Mouse (Mus musculus) heart, adult 2 months (tissue): ENCODE results near the gene Znrf3. TPM values are rescaled to one million over a fixed set of nuclear protein-coding genes. Genes with fewer than 3 reads are reported as not detected.

Experiments used
- DNase-seq, 2 experiments: peaks; one replicate each; pipeline ENCODE4 v3.0.0; 2021
- H3K27ac ChIP-seq: fragments of 200-600 bp; 2 replicates; pipeline ENCODE4 v1.8.1; 2022
- H3K27me3 ChIP-seq: fragments of 200-500 bp; 2 replicates; pipeline ENCODE4 v1.6.1; 2012; ENCODE audit warnings: mild to moderate bottlenecking, low read length, inconsistent platforms, mixed read lengths; ENCODE audit not compliant: control insufficient read depth, insufficient read depth
- H3K36me3 ChIP-seq: fragments of 200-500 bp; 2 replicates; pipeline ENCODE4 v1.6.1; 2012; ENCODE audit warnings: low read length, inconsistent platforms; ENCODE audit not compliant: control insufficient read depth, insufficient read depth
- H3K4me1 ChIP-seq: fragments of 200-500 bp; 2 replicates; pipeline ENCODE4 v1.6.1; 2011; ENCODE audit warnings: low read length; ENCODE audit not compliant: control insufficient read depth, insufficient read depth
- H3K4me3 ChIP-seq: fragments of 200-600 bp; 2 replicates; pipeline ENCODE4 v1.8.1; 2022
- H3K79me2 ChIP-seq: fragments of 200-500 bp; replicated peaks from 2 replicates; pipeline ENCODE4 v1.6.1; 2012; ENCODE audit warnings: mild to moderate bottlenecking, inconsistent platforms, low read length, moderate library complexity, mixed read lengths; ENCODE audit not compliant: control insufficient read depth, insufficient read depth
- H3K9ac ChIP-seq: fragments of 200-500 bp; 2 replicates; pipeline ENCODE4 v1.6.1; 2012; ENCODE audit warnings: low read depth, mild to moderate bottlenecking, control low read depth, inconsistent platforms, low read length, mixed read lengths
- CTCF ChIP-seq: fragments of 200-600 bp; IDR thresholded peaks from 2 replicates; pipeline ENCODE4 v1.8.1; 2022; ENCODE audit warnings: antibody characterized with exemption, mild to moderate bottlenecking, moderate library complexity
- EP300 ChIP-seq: fragments of 200-500 bp; IDR thresholded peaks from 2 replicates; pipeline ENCODE4 v1.6.1; 2011; ENCODE audit warnings: low read depth, low read length, control low read depth; ENCODE audit not compliant: insufficient read depth
- POLR2A ChIP-seq: fragments of 200-500 bp; IDR thresholded peaks from 2 replicates; pipeline ENCODE4 v1.6.1; 2011; ENCODE audit warnings: mild to moderate bottlenecking, low read depth, low read length, control low read depth; ENCODE audit not compliant: insufficient read depth
- WGBS: fragments of 180-500 bp; shearing (Covaris S2); methylation state at CpG from one replicate; pipeline ENCODE4 v1.1.7; 2018; 5-methylcytosine and 5-hydroxymethylcytosine counted together
- intact Hi-C: fragments of 180-260 bp; cut with DNase I; formaldehyde crosslinking; loops from one replicate; pipeline ENCODE4 v1.15.1; 2025
- polyA plus RNA-seq: library from polyadenylated mRNA; depleted of rRNA; stranded (reverse); fragments of >200 nt; gene quantifications from 2 replicates; pipeline ENCODE4 v1.2.3, GENCODE M21; 2012
- total RNA-seq, 2 experiments: library from RNA; stranded (reverse); gene quantifications; 2 replicates each; pipeline ENCODE4 v1.2.3; 2021

Gene Znrf3
- total and polyA plus RNA-seq, 3 experiments: 2.9 to 7.3 (median 7.3) TPM

DNA sequence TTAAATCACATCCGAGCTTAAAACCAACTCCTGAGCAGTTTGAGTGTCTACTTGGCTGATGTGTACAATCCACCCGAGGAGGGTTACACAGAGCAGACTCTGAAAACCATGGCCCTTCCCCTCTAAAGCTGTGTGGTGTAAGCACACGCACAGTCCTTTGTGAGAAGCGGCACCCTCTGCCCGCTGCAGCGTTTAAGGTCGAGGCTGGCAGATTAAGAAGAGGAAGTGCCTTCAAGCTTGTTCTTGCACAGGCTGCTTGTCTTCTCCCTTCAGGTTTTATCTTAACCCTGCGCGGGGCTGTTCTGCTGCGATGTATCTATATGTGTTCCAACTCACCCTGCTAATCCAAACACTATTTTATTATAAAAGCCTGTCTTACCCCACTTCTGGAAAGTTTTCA, 75.5 kb downstream of the Znrf3 start:
- TF ChIP-seq CTCF (no peak), POLR2A (no peak), EP300 (no peak)
- no peak for DNase-seq
- H3K4me1 ChIP-seq: no peaks in the 10 kb centered on the region; the same call in none of the 2 replicates
- peaks cover 2% of the 10 kb centered on the region; the same call in 1 of the 2 replicates for H3K79me2 ChIP-seq
- H3K27ac ChIP-seq: no peak overlapping the region
- 45% methylated on average over 10 of the region's 10 CpGs for WGBS
- no peak overlapping the region for H3K4me3 ChIP-seq
- intact Hi-C loops: no loop called here
- no peaks in the 10 kb centered on the region; the same call in 1 of the 2 replicates for H3K36me3 ChIP-seq
- H3K27me3 ChIP-seq: no peaks in the 10 kb centered on the region
- H3K9ac ChIP-seq: no peak overlapping the region

GRCm38 (mm10) chr11:5368492-5368891, 76.2 kb downstream of the Znrf3 start:
- Histone ChIP-seq H3K27ac (no peak overlapping the region), H3K27me3 (no peaks in the 10 kb centered on the region), H3K4me1 (no peaks in the 10 kb centered on the region; the same call in none of the 2 replicates), H3K4me3 (no peak overlapping the region), H3K9ac (no peak overlapping the region), H3K79me2 (peaks cover under 1% of the 10 kb centered on the region; the same call in 1 of the 2 replicates), H3K36me3 (no peaks in the 10 kb centered on the region; the same call in 1 of the 2 replicates)
- TF ChIP-seq POLR2A (no peak), EP300 (no peak), CTCF (no peak)
- no peak for DNase-seq
- intact Hi-C loops: no loop called here

GRCm38 (mm10) chr11:5355266-5355764, 89.3 kb downstream of the Znrf3 start:
- H3K36me3 ChIP-seq: no peaks in the 10 kb centered on the region; the same call in 1 of the 2 replicates
- no peak overlapping the region for H3K9ac ChIP-seq
- DNase-seq: no peak
- intact Hi-C loops: no loop called here
- TF ChIP-seq EP300: no peak
- TF ChIP-seq CTCF: no peak
- TF ChIP-seq POLR2A: no peak
- H3K79me2 ChIP-seq: no peaks in the 10 kb centered on the region
- no peak overlapping the region for H3K4me3 ChIP-seq
- no peak overlapping the region for H3K27ac ChIP-seq
- WGBS: 95% methylated on average over 2 of the region's 2 CpGs
- peaks cover 5% of the 10 kb centered on the region for H3K4me1 ChIP-seq
- H3K27me3 ChIP-seq: no peaks in the 10 kb centered on the region

DNA sequence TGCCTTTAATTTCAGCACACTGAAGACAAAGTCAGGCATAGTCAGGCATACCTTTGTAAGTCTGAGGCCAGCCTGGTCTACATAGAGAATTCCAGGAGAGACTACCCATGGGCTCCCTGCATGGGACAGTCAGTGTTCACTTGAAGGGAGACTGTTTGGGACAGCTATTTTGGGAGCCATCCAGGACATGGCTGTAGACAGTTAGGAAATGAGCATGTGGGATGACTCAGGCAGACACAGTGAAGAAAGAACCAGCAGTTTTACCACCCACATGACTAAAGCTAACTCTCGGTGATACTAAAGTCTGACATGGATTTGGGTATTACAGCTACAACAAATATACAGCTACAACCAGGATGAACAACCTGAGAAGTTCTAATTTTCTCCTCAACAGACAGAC, 89.9 kb downstream of the Znrf3 start:
- Histone ChIP-seq H3K27ac (no peak overlapping the region), H3K4me3 (no peak overlapping the region), H3K9ac (no peak overlapping the region), H3K36me3 (no peaks in the 10 kb centered on the region; the same call in 1 of the 2 replicates), H3K79me2 (no peaks in the 10 kb centered on the region), H3K4me1 (peaks cover 5% of the 10 kb centered on the region), H3K27me3 (no peaks in the 10 kb centered on the region)
- peak in 1 of 2 experiments; percentile 14 for DNase-seq
- 47% methylated on average over 1 of the region's 1 CpGs for WGBS
- TF ChIP-seq EP300: no peak
- no peak for TF ChIP-seq CTCF
- TF ChIP-seq POLR2A: no peak
- intact Hi-C loops: no loop called here

DNA sequence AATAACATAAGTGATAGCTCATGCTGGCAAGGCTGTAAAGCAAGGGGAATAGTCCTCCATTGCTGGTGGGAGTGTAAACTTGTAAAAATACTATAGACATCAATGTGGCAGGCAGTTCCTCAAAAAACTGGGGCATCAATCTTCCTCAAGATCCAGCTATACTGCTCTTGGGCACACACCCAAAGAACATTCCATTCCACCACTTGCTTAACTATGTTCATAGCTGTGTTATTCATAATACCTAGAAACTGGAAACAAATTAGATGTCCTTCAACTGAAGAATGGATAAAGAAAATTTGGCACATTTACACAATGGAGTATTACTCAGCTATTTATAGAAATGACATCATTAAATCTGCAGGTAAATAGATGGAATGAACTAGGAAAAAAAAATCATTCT, 91.6 kb downstream of the Znrf3 start:
- no peaks in the 10 kb centered on the region for H3K27me3 ChIP-seq
- no peak overlapping the region for H3K27ac ChIP-seq
- intact Hi-C loops: no loop called here
- no peak for DNase-seq
- no peak overlapping the region for H3K4me3 ChIP-seq
- TF ChIP-seq EP300: no peak
- no peak for TF ChIP-seq CTCF
- no peak for TF ChIP-seq POLR2A
- no peaks in the 10 kb centered on the region; the same call in 1 of the 2 replicates for H3K36me3 ChIP-seq
- H3K4me1 ChIP-seq: peaks cover 5% of the 10 kb centered on the region
- H3K9ac ChIP-seq: no peak overlapping the region
- no peaks in the 10 kb centered on the region for H3K79me2 ChIP-seq

- Histone ChIP-seq H3K36me3 (no peaks in the 10 kb centered on the region), H3K4me1 (no peaks in the 10 kb centered on the region; the same call in 1 of the 2 replicates), H3K4me3 (no peak overlapping the region), H3K9ac (no peak overlapping the region), H3K27me3 (no peaks in the 10 kb centered on the region), H3K79me2 (no peaks in the 10 kb centered on the region), H3K27ac (no peak overlapping the region)
- TF ChIP-seq EP300 (no peak), POLR2A (no peak), CTCF (no peak)
- WGBS: 97% methylated on average over 5 of the region's 5 CpGs
- DNase-seq: no peak
- intact Hi-C loops: no loop called here
Measured at GRCm38 (mm10) chr11:5349483-5349882, 95.2 kb downstream of the Znrf3 start.
